Mouse (Mus musculus): Measurements from ENCODE around the gene Ubac2.

- TF ChIP-seq POLR2A (IDR thresholded peaks at IDR 0.05; ENCODE audit: control insufficient read depth, extremely low read depth, insufficient read depth, low read length, poor library complexity) (no peak), CTCF (IDR thresholded peaks at IDR 0.05; ENCODE audit: borderline replicate concordance, control insufficient read depth, extremely low read depth, insufficient read depth, low read length, poor library complexity) (no peak)
These were observed 169.4 kb downstream of the Ubac2 start for GRCm38 (mm10) chr14:122047784-122048183.

Measured in thymus, adult 2 months (tissue).